Mouse (Mus musculus) right cerebral cortex, adult 18-20 months (tissue): Measurements from ENCODE around the gene Sh3rf1.

Source experiments
- DNase-seq: peaks from one replicate; pipeline ENCODE4 v3.0.0; 2022; ENCODE audit warnings: mixed read lengths

Gene Sh3rf1

DNA sequence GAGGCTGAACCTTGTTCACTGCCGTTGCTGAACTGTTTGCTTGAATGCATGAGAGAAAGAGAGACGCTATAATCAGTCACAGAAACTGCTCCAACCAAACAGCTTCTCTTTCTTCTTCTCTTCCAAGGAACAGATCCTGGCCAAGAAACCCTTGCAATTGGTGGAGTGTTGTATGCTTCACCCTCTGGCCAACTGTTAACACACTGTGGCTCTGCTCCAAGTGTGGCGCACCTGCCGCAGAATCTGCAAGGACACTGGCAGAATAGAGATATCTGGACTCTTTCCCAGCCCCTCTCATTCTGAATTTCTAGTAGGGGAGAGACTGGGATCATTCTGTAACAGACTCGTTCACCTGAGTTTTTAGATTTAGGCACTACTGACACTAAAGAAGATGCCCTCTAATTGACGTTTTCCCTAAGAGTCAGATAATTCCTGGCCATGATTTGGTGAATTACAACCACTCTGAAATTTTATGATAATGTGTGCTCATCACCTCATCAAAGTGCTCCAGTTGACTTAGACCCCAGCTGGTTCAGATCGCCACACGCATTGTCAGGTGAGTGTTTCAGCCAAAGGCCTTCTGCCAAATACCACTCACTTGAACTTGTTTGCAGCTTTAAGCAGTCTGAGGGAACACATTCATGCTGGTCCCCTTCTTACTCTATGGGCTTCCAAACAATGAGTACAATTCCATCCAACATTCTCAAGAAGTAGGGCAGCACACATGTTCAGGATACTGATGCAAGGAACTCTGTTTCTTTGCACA, 204.4 kb downstream of the Sh3rf1 start:
- no peak for DNase-seq

DNA sequence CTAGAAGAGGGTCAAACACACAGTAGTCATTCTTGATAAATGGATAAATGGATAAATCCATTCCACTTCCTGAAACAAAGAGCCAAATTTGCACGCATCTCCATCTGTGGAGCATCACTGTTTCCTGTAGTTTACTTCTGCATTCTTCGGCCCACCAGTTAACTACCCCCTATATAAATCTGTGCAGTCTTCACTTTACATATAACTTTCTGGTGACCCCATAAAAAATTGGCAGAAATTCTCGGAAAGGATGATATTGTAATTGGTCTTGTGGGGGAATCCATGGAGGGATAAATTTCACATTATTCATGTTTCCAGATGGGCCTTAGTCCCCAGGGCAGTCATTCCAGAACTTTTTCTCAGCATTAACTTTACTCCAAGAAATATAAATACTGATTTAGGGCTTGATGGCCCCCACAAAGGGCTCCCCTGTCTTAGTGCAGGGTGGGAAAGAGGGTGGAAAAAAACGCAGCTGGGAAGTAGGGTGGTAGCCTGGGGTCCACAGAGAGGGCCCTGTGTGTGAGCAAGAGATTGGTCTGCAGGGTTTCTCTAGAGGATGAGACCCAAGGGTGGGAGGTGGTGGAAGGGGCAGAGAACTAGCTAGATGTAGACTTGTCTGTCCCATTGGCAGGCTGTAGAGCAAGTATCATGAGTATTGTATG, 205.3 kb downstream of the Sh3rf1 start:
- DNase-seq, result no peak

DNA sequence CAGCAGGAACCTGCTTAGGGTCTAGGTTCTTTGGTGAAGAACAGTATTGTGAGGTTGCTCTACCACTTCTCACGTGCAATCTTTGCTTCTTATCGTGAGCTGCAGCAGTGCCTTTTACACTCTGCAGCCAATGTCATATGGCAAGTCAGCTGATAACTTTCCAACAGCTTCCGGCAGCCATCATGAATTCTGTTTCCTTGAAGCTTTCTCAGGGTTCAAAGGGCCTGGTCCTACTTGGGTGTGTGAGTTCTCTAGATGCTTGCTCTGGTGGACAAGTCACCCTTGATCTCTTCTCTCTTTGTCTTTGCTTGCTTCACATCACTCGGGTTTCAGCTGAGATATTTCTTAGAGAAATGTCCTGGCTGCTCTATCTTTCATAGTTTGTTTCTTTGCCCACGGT, 211.8 kb downstream of the Sh3rf1 start:
- DNase-seq, result no peak

- DNase-seq, result no peak
Observed at GRCm38 (mm10) chr8:61436147-61436546, 212.5 kb downstream of the Sh3rf1 start.

GRCm38 (mm10) chr8:61436586-61437304, 213.1 kb downstream of the Sh3rf1 start:
- DNase-seq, result no peak

DNA sequence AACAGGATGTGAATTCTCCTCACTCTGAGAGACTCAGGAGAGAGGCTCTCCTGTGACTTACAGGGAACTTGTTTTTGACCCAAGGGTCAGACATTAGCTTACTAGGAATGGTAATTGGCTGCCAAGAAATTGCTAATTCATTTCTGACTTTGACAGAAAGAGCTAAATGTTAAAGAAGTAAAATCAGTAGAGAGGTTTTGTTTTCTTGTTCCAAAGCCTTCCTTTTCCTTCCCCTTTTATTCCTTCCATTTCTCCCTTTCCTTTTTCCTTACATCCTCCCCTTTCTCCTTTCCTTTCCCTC, 213.6 kb downstream of the Sh3rf1 start:
- no peak for DNase-seq

DNA sequence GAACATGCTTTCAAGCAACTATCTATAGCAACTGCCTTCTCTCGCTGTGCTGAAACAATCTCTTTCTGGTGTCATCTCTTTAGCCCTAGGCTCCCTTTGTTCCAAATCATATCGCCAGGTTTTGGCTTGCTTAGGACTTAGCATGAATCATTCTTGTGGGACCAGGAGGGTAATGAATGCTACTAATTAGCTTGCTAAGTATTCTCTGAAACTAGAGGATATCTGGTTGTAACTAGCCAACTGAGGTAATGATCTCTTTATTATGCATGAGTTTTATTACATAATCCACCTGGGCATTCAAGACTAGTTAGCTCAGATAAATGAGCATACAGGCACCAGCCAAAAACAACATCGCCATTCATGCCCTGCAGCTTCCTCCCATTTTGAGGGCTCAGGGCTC, 219.3 kb downstream of the Sh3rf1 start:
- DNase-seq, result no peak

DNA sequence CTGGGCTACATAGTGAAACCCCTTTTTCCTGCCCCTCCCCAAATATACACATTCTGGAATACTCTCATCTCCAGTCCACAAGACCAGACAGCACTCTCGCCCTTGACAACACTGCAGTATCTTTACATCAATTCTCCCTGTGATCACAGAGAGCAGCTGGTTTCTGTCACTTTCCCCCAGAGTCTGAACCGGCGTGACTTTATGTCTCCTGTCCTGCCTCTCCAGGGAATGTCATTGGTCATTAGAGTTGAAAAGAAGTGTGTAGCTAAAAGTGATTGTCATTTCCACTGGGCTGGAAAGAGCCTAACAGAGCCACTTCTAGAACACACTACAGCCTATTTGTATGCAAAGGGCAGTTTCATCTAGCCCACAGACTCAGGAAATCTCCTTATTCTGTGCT, 220.7 kb downstream of the Sh3rf1 start:
- no peak for DNase-seq
